Mouse (Mus musculus): ENCODE data around the gene Stoml2.
A peak's percentile ranks its signal among the peaks of the same experiment; 100 is the strongest.
"Not testable (repeated sequence)": the region's sequence is repeated elsewhere in the genome, so short reads cannot be mapped to it uniquely, and the experiment has no call there.

Gene Stoml2

DNA sequence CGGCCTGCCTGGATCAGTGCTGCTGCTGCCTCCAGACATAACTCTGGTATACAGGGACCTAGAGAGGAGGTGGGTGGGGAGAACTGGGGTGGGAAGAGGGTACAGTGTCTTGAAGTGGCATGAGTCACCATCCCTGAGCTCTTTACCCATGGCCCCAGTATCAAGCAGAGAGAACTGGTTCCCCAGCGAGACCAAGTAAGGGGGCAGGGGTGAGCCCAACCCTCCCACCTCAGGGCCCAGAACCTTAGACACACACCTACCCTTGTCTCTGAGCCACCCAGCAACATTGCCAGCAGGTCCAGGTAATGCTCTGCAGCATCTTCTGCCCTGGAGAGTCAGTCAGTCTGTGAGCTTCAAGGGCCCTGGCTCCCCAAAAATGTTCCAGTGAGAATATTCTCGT, 26.6 kb downstream of the Stoml2 start:
- no peak for DNase-seq (ENCODE audit: low spot score in 2 of 2)

DNA sequence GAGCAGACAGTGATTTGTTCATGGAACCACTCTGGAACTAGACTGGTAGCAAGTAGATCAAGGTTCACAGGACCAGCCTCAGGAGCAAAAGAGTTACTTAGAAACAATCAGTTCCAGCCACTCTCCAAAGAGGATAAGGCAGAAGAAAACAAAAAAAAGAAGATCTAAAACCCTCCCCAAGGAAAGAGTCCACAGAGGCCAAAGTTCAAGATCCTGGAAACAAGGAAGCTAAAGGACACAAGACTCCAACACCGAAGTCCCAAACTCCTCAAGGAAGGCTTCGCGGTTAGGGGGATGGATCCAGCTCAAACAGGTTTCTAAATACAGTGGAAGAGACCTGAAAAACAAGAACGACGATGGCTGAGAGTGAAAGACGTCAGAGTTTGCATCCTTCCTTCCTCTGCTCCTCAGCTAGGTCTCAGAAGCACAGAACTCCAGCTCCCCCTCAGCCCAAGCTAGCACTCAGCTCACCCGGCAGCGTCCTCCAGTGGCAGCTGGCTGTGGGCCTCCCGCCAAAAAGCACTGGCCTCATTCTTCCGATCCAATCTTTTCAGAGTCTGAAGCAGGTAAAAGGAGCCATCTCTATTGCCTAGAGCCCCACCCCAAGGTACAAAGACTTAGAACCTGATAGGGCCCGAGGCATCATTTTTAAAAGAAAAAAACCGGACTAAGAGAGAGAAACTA, 28.6 kb downstream of the Stoml2 start:
- no peak for DNase-seq (ENCODE audit: low spot score in 2 of 2)

DNA sequence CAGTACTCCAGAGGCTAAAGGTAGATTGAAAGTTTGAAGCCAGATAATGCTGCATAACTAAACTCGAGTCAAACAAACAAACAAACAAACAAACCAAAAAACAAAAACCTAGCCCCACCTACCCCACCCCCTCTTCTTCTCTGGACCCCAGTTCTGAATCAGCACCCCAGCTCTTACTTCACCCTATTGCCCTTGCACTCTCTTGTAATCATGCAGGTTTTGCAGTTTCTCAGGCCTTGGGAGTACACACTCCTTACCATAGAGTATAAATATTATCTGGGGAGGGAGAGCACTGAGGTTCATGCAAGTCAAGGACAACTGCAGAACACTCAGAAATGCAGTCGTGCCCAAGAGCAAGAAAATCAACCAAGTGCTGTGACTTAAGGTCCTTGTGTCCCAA, 30.2 kb downstream of the Stoml2 start:
- DNase-seq (ENCODE audit: low spot score in 2 of 2) = no peak

DNA sequence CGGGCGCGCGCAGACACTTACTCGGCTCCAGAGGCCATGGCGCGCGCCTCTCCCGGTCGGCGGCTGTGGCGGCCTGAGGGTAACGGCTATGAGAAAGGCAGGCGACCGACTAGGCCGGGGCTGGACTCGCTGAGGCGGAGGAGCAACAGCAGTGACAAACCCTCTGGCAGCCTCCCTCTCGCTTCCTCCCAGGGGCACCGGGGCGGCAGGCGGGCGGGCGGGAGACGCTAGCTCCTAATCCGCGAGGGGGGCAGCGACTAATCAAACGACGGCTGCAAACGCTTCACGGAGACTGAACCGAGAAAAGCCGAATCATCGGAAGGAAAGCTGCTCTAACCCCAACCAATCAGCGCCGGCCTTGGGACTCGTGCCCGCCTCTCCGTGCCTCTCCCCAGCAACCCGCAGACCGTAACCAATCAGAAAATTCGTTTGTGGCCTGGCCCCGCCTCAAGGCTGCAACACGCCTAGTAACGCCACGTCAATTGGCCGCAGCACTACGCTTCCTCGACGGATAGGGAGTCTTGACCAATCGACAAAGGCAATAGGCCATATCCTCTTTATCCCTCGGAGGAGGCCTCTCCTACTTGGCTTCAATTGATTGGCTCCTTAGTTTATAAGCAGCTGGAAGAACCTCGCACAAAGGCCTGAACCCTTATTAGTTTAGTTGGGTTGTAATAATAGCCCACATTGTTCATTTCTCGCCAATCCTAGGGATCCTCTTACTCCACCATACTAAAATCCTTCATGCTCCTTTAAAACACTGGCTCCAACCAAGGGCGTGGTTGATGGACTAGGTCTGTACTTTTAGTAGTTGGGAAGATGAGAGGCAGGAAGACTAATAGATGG, 31.1 kb downstream of the Stoml2 start, which contains the start of gene Vcp:
Gene Vcp (minus strand): TSS at position 367 of the 846 bp plus-strand sequence.
- DNase-seq (ENCODE audit: low spot score in 2 of 2) = peak; percentile 99

DNA sequence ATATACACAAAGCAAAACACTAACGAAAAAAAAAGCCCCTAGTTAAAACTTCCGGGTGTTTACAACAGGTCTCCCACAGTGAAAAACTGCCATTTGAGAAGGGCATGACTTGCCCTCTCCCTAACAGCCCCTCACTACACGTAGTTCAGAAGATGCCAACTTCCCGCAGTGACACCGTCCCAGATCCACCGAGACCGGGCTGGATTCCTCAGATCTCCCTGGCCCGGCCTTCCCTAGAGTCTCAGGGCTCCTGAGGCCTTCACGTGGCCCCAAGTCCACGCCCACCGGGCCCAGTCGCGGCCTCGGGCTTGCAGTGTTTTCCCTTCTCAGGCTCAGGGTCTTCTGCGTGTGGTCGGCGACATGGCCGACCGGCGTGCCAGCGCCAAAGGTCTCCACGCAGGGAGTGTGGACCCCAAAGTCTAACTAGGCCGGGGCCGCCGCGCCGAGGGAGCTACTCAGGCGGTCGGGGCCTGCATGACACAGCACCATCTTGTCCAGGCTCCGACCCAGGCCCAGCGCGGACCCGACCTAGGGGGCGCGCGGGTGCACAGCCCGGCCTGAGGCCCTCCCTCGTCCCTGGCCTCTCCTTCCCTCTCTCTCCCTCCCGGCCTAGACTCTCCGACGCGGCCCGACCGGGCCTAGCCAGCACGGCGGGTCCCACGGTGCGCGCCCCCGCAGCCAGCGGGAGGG, 31.9 kb downstream of the Stoml2 start:
- DNase-seq (ENCODE audit: low spot score in 2 of 2) = peak; percentile 67 to 73

DNA sequence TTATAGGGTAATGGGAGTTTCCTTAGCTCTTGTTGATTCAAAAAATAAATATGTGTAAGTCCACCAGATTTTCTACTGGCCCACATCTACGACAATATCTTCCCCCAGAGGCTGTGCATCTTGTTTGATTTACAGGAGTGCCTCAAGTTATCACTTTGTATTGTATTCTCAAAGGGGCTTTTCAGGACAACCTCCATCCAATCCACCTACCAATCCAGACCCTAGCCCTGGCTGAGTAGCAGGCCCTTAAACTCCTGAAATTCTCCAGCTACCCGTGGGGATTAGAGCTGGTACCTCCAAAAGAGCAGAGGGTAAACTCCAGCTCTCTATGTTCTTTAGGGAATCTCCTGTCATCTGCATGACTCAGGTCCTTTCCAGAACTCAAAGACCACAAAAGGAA, 33.5 kb downstream of the Stoml2 start:
- no peak for DNase-seq (ENCODE audit: low spot score in 2 of 2)

DNA sequence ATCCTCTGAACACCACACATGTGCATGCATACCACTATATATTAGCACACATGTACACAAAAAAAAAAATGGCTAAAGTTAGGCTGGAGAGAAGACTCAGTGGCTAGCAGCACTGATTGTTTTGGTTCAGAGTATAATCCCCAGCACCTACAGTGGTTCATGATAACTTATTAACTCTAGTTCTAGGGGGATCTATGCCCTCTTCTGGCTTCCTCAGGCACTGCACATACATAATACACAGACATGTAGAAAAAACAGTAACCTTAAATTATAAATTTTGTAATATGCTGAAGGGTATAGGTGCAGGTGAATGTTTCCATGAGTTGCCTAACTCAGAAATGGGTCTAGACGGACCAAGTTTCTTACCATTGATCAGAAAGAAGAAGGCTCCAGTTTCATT, 43.2 kb downstream of the Stoml2 start:
- no peak for DNase-seq (ENCODE audit: low spot score in 2 of 2)

DNA sequence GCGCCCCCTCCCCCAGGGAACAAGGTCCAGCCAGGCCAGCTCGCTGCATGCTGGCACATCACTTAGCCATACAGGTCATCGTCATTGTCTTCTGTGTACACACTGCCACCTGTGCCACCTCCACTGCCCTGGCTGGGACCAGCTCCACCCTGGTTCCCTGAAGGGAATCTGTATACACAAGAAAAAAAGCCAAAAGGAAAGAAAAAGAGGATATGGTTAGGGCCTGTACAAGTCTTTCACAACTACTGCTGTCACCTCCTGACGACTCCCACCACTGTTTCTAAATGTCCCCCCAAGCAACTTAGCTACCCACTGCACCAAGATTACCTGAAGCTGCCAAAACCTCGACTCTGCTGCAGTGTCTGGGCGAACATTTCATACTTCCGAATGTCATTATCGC, 51.0 kb downstream of the Stoml2 start:
- not testable (repeated sequence) for DNase-seq (ENCODE audit: low spot score in 2 of 2)

DNA sequence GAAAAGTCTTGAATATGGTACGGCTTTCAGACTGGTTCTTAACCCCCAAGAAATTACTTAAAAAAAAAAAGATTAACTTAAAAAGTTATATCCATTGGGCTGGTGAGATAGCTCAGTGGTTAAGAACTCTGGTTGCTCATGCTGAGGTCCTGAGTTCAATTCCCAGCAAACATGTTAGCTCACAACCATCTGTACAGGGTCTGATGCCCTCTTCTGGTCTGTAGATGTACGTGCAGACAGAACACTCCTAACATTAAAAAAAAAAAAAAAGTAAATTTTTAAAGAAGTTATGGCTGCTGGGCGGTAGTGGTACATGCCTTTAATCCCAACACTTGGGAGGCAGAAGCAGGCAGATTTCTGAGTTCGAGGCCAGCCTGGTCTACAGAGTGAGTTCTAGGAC, 53.4 kb downstream of the Stoml2 start:
- DNase-seq (ENCODE audit: low spot score in 2 of 2) = no peak
